Mouse (Mus musculus) ES-E14 (cell line): ENCODE measurements around the gene Pkp3. TPM values are rescaled to one million over a fixed set of nuclear protein-coding genes. Genes with fewer than 3 reads are reported as not detected.

Experiments used
- DNase-seq: peaks from one replicate; pipeline ENCODE4 v3.0.0-alpha.2; 2013; ENCODE audit warnings: low read depth, low spot score
- H3K27ac ChIP-seq: 2 replicates; pipeline ENCODE4 v1.5.1; 2012; ENCODE audit warnings: low read depth, mild to moderate bottlenecking, low read length, moderate library complexity, mixed read lengths; ENCODE audit not compliant: poor library complexity, insufficient read depth, severe bottlenecking
- H3K36me3 ChIP-seq: 2 replicates; pipeline ENCODE4 v1.6.1; 2012; ENCODE audit warnings: mild to moderate bottlenecking, low read length, moderate library complexity, mixed read lengths; ENCODE audit not compliant: control insufficient read depth, poor library complexity, insufficient read depth, severe bottlenecking
- H3K4me1 ChIP-seq, 2 experiments: fragments of 150-350 bp in 1 of 2; sonication (generic) in 1 of 2; 2 replicates each; pipeline ENCODE4 v1.6.1; 2012; ENCODE audit warnings: low read length in 2 of 2, mild to moderate bottlenecking in 1 of 2, mixed read lengths in 1 of 2; ENCODE audit not compliant: control insufficient read depth in 2 of 2, insufficient read depth in 2 of 2, poor library complexity in 1 of 2
- H3K4me3 ChIP-seq, 2 experiments: fragments of 150-350 bp in 1 of 2; sonication (generic) in 1 of 2; 2 replicates each; pipeline ENCODE4 v1.5.1; 2012; ENCODE audit warnings: low read length in 2 of 2, low read depth in 1 of 2, mild to moderate bottlenecking in 1 of 2, mixed read lengths in 1 of 2; ENCODE audit not compliant: insufficient read depth in 1 of 2, poor library complexity in 1 of 2, severe bottlenecking in 1 of 2
- H3K9ac ChIP-seq: 2 replicates; pipeline ENCODE4 v1.6.1; 2012; ENCODE audit warnings: low read depth, mild to moderate bottlenecking, low read length, mixed read lengths; ENCODE audit not compliant: poor library complexity, insufficient read depth, severe bottlenecking
- H3K9me3 ChIP-seq: fragments of 150-350 bp; sonication (generic); 2 replicates; pipeline ENCODE4 v1.6.1; 2012; ENCODE audit warnings: low read depth, mild to moderate bottlenecking, low read length; ENCODE audit not compliant: control insufficient read depth, insufficient read depth
- CHD2 ChIP-seq: IDR thresholded peaks from 2 replicates; pipeline ENCODE4 v1.6.1; 2014; ENCODE audit warnings: mild to moderate bottlenecking, low read depth, low read length, inconsistent platforms
- HCFC1 ChIP-seq: IDR thresholded peaks from 2 replicates; pipeline ENCODE4 v1.6.1; 2012; ENCODE audit warnings: low read length, inconsistent platforms, borderline replicate concordance; ENCODE audit not compliant: insufficient read depth
- MAFK ChIP-seq: IDR thresholded peaks from 2 replicates; pipeline ENCODE4 v1.6.1; 2014; ENCODE audit warnings: mild to moderate bottlenecking, low read depth, low read length, inconsistent platforms; ENCODE audit not compliant: insufficient read depth
- ZC3H11A ChIP-seq: IDR thresholded peaks from 2 replicates; pipeline ENCODE4 v1.6.1; 2012; ENCODE audit warnings: low read depth, mild to moderate bottlenecking, inconsistent platforms, low read length, borderline replicate concordance
- ZNF384 ChIP-seq: IDR thresholded peaks from 2 replicates; pipeline ENCODE4 v1.6.1; 2012; ENCODE audit warnings: low read depth, low read length, inconsistent platforms
- in situ Hi-C, 2 experiments: fragments of 600-800 bp; cut with MboI; formaldehyde crosslinking; loops; one replicate each; pipeline ENCODE4 v1.15.1; 2025; ENCODE audit warnings: low sequenced_read_pairs in 2 of 2, inconsistent platforms in 1 of 2; ENCODE audit not compliant: unreplicated experiment in 2 of 2
- total RNA-seq: library from RNA; depleted of rRNA; stranded (reverse); fragments of 300-350 nt; gene quantifications from 2 replicates; pipeline ENCODE4 v1.2.3, GENCODE M21; 2012

Pkp3 gene
- total RNA-seq, 1 experiment, result 8.0 TPM

DNA sequence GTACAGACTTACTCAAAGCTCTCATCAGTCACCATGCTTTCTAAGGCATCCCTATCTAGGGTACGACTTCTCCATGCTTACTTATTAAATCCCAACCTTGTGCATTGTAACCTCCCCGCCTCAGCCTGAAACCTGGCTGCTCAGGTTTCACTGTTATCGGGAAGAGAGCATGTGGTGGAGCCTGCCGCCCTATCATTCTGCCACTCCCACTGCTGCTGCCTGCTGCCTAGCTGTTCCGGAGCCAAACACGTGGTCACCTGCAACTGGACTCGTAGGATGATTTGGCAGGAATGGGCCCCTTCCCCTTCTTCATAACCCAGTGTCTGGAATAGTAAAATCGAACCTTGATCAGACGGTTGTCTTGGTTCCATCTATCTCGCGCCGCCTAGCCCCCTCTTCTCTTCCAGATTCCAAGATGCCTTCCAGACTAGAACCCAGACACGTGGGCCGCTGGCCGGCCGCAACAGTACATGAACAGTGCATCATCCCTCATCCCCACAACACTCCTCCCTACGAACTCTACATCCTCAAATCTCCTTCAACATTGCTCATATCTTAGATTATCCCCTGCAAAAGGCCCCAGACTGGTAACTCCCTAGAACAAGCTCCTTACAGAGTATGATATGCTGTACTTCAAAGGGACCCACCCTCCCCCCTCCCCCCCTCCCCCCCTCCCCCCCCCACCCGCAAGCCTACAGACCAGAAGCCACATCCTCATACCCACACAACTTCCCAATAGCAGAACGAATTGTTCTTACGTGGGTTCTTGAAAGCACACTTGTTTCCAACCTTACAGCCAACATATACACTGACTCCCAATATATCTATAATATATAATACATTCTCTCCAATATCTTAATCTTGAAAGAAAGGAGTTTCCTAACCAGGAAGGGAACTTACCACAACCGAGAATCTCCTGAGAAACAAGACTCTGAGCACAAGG is 39.7 kb upstream of the Pkp3 start:
- Histone ChIP-seq H3K4me1 (peaks cover 3 to 22% of the 10 kb centered on the region in 2 experiments; a peak in 3 of 4 replicates), H3K4me3 (peak overlapping the region in 1 of 2 experiments; percentile 18; a peak in 2 of 4 replicates), H3K36me3 (no peaks in the 10 kb centered on the region), H3K27ac (no peak overlapping the region), H3K9me3 (no peaks in the 10 kb centered on the region), H3K9ac (peak overlapping the region; percentile 5; the same call in 1 of the 2 replicates)
- in situ Hi-C loops, result no loop called here
- TF ChIP-seq ZC3H11A (no peak), ZNF384 (no peak), HCFC1 (no peak), CHD2 (no peak), MAFK (no peak)
- DNase-seq, result no peak

DNA sequence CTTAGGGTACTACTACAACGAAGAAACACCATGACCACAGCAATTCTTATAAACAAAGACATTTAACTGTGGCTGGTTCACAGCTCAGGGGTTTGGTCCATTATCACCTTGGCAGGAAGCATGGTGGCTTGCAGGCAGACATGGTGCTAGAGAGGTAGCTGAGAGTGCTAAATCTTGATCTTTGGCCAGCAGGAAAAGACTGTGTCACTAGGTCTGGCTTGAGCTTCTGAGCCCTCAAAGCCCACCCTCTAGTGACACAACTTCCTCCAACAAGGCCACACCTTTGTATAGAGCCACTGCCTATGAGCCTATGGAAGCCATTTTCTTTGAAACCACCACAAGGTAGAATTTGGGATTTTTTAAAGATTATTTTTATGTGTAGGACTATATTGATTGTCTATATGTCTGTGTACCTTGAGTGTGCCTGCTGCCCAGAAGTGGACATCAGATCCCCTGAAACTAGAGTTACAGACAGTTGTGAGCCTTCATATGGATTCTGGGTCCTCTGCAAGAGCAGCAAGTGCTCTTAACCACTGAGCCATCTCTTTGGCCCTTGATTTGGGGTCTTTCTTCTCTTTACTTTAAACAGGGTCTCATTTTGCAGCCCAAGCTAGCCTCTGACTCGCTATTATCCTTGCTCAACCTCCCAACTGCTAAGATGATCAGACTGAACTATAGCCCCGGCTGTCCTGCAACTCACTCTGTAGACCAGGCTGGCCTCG is 38.5 kb upstream of the Pkp3 start:
- no peak overlapping the region for H3K4me3 ChIP-seq
- no peak for TF ChIP-seq CHD2
- no peak for TF ChIP-seq MAFK
- TF ChIP-seq ZNF384, result no peak
- TF ChIP-seq HCFC1, result no peak
- no peak for TF ChIP-seq ZC3H11A
- no peak overlapping the region for H3K9ac ChIP-seq
- in situ Hi-C loops, result loop anchor here in 1 of 2 experiments (10.0 kb wide), 1 partner anchor 85 kb away; the partner anchor contains the start of genes Gm45717, Ifitm2 and Ifitm5
- no peaks in the 10 kb centered on the region for H3K36me3 ChIP-seq
- no peaks in the 10 kb centered on the region for H3K9me3 ChIP-seq
- H3K4me1 ChIP-seq, result peaks cover 5 to 20% of the 10 kb centered on the region in 2 experiments; a peak in 3 of 4 replicates
- DNase-seq, result no peak
- no peak overlapping the region for H3K27ac ChIP-seq

DNA sequence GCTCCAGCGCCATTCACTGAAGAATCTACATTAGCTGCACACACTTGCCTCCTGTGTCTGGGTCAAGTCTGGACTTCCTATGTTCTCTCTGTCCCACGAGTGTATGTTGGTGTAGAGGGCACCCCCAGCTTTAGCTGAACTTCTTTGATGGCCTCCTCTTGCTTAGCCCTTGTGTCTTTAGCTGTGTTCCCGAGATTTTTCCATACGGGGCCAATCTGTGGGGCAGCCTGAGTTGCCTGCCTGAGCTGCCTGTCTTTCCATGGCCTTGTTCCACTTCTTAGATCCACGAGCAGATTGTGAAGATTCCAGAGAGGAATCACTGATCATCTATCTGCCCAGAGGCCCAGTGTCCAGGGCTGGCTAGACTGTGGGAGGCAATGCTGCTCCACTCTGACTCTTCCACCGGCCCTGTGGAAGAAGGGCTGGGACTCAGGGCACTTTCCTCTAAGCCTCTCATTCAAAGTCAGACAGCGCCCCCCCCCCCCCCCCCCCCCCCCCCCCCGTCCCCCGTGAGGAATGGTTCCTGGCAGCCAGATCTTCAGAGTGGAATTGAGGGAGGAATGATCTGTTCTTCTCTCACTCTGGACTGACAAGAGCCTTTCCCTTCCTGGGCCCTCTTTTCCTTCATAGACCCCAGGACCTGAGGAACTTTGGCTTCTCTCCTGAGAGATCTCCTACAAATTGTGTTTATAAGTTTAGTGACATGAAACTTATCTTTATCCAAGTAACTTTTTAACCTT is 37.0 kb upstream of the Pkp3 start:
- H3K4me3 ChIP-seq, result no peak overlapping the region
- TF ChIP-seq CHD2 (no peak), HCFC1 (no peak), ZNF384 (no peak), MAFK (no peak), ZC3H11A (no peak)

DNA sequence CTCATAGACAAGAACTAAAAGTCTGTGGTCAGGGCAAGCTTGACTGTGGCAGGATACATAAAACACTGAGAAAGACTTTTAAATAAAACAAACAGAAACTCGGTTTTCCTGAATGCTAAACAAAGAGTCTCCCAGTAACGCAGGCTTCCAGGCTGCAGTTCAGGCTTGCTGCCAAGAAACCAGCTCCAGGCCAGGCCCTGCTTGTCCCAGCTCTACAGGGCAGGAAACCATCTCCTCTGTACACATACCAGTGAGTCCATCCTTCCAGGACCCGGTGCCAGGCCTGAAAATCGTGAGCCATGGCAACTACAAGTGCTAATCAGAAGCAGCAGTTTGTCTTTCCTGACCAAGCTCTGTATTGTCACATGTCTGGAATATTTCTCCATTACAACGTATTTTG is 36.4 kb upstream of the Pkp3 start:
- TF ChIP-seq HCFC1, result no peak
- TF ChIP-seq MAFK, result no peak
- TF ChIP-seq ZC3H11A, result no peak
- TF ChIP-seq CHD2, result no peak
- TF ChIP-seq ZNF384, result no peak
- DNase-seq, result no peak
- Histone ChIP-seq H3K27ac (no peak overlapping the region), H3K4me3 (no peak overlapping the region), H3K4me1 (peaks cover 5 to 23% of the 10 kb centered on the region in 2 experiments; a peak in 3 of 4 replicates), H3K36me3 (no peaks in the 10 kb centered on the region), H3K9me3 (no peaks in the 10 kb centered on the region), H3K9ac (no peak overlapping the region)
- in situ Hi-C loops, result loop anchor here in 1 of 2 experiments (10.0 kb wide), 1 partner anchor 87 kb away; the partner anchor contains the start of genes Gm45717, Ifitm2 and Ifitm5

More for the DNA sequence above, 37.0 kb upstream of the Pkp3 start:
- Histone ChIP-seq H3K27ac (no peak overlapping the region), H3K9ac (peak overlapping the region; percentile 26; the same call in 1 of the 2 replicates), H3K9me3 (no peaks in the 10 kb centered on the region), H3K36me3 (no peaks in the 10 kb centered on the region), H3K4me1 (peaks cover 5 to 20% of the 10 kb centered on the region in 2 experiments; a peak in 3 of 4 replicates)
- in situ Hi-C loops, result loop anchor here in 1 of 2 experiments (10.0 kb wide), 1 partner anchor 86 kb away; the partner anchor contains the start of genes Gm45717, Ifitm2 and Ifitm5
- DNase-seq, result no peak
